10 mouse cellular contexts compared by ENCODE assay signal in genomic region chr12:42972766-42973165, GRCm38 (mm10).
DNase-seq lines count a peak whose midpoint lies in the region; ATAC-seq and TF ChIP-seq lines count a peak whose summit lies in the region.
"Had no signal": no experiment of that assay in that cellular context is flagged by ENCODE, and none has a peak within 500 bp of the region (broad histone marks: within the 10 kb centered on the region; RNA-seq: fewer than 3 reads in every experiment).

No protein-coding gene starts in this region.

- no peak for ATAC-seq in intestine, embryonic 14.5 days (replicated peaks; ENCODE audit: low FRiP score, low TSS enrichment, low read depth)
- no peak for ATAC-seq in intestine, embryonic 16.5 days
- ATAC-seq in limb, embryonic 14.5 days (ENCODE audit: low FRiP score, low read depth) = peak; percentile 47; the same call in 1 of the 2 replicates
- ATAC-seq in inflammation-experienced regulatory T-cells, adult 6 months = no peak

- 63% methylated on average over 4 of the region's 4 CpGs for WGBS in intestine, embryonic 14.5 days
- WGBS in intestine, embryonic 16.5 days = 54% methylated on average over 4 of the region's 4 CpGs
- WGBS in limb, embryonic 14.5 days = 61% methylated on average over 4 of the region's 4 CpGs

- H3K27ac ChIP-seq in intestine, embryonic 14.5 days (ENCODE audit: low read depth) = no peak overlapping the region
- no peak overlapping the region for H3K27ac ChIP-seq in intestine, embryonic 16.5 days (ENCODE audit: low read length)
- H3K27ac ChIP-seq in ES-Bruce4 (ENCODE audit: insufficient read depth, low read length) = no peak overlapping the region
- no peak overlapping the region for H3K27ac ChIP-seq in limb, embryonic 14.5 days (replicated peaks; ENCODE audit: low read depth, low read length)
- H3K27ac ChIP-seq: embryonic facial prominence, embryonic 15.5 days; hindbrain, embryonic 12.5 days; macrophage had no signal

- no peaks in the 10 kb centered on the region for H3K27me3 ChIP-seq in intestine, embryonic 14.5 days (replicated peaks; ENCODE audit: control insufficient read depth, insufficient read depth, low read length)
- H3K27me3 ChIP-seq in intestine, embryonic 16.5 days (replicated peaks; ENCODE audit: control insufficient read depth, insufficient read depth, low read length) = no peaks in the 10 kb centered on the region
- H3K27me3 ChIP-seq in ES-Bruce4 (ENCODE audit: control insufficient read depth, insufficient read depth, low read length, poor library complexity, severe bottlenecking) = no peaks in the 10 kb centered on the region
- no peaks in the 10 kb centered on the region for H3K27me3 ChIP-seq in limb, embryonic 14.5 days (ENCODE audit: control insufficient read depth, insufficient read depth, low read length)
- H3K27me3 ChIP-seq: embryonic facial prominence, embryonic 15.5 days; hindbrain, embryonic 12.5 days had no signal

- TF ChIP-seq EP300 in ES-Bruce4 (IDR thresholded peaks at IDR 0.05; ENCODE audit: insufficient read depth, low read depth, low read length) = peak; percentile 60; the same call in 1 of the 2 replicates

- peak; percentile 20 for TF ChIP-seq CTCF in ES-Bruce4 (IDR thresholded peaks at IDR 0.05; ENCODE audit: low read depth, low read length)

- peak; percentile 84 for DNase-seq in intestine, embryonic 14.5 days (ENCODE audit: low spot score)
- peak; percentile 79 for DNase-seq in adrenal gland, postnatal 10 days
- peak; percentile 22 for DNase-seq in limb, embryonic 14.5 days (ENCODE audit: low spot score)
- no peak for DNase-seq in left cerebral cortex, postnatal 25 days (ENCODE audit: low spot score in 2 of 2)

- TF ChIP-seq POLR2A in ES-Bruce4 (IDR thresholded peaks at IDR 0.05; ENCODE audit: insufficient read depth, low read length) = no peak
- TF ChIP-seq POLR2A in limb, embryonic 14.5 days (IDR thresholded peaks at IDR 0.05; ENCODE audit: borderline replicate concordance, extremely low read depth, insufficient read depth, insufficient read length) = no peak

- no peak overlapping the region for H3K4me3 ChIP-seq in intestine, embryonic 14.5 days (ENCODE audit: low read depth, low read length)
- no peak overlapping the region for H3K4me3 ChIP-seq in intestine, embryonic 16.5 days (ENCODE audit: low read length)
- no peak overlapping the region for H3K4me3 ChIP-seq in ES-Bruce4 (ENCODE audit: low read depth, low read length)
- no peak overlapping the region for H3K4me3 ChIP-seq in limb, embryonic 14.5 days (replicated peaks; ENCODE audit: low read length)
- H3K4me3 ChIP-seq: embryonic facial prominence, embryonic 15.5 days; hindbrain, embryonic 12.5 days had no signal

- H3K4me1 ChIP-seq in intestine, embryonic 14.5 days (replicated peaks; ENCODE audit: control insufficient read depth, insufficient read depth, low read length) = no peaks in the 10 kb centered on the region
- H3K4me1 ChIP-seq in intestine, embryonic 16.5 days (ENCODE audit: control insufficient read depth, insufficient read depth, low read length) = no peaks in the 10 kb centered on the region
- no peaks in the 10 kb centered on the region for H3K4me1 ChIP-seq in ES-Bruce4 (ENCODE audit: control insufficient read depth, insufficient read depth, low read length)
- no peaks in the 10 kb centered on the region for H3K4me1 ChIP-seq in limb, embryonic 14.5 days (ENCODE audit: control insufficient read depth, insufficient read depth, low read length)
- H3K4me1 ChIP-seq: embryonic facial prominence, embryonic 15.5 days; hindbrain, embryonic 12.5 days had no signal

- H3K36me3 ChIP-seq in intestine, embryonic 14.5 days (ENCODE audit: control insufficient read depth, insufficient read depth, low read length) = no peaks in the 10 kb centered on the region
- no peaks in the 10 kb centered on the region for H3K36me3 ChIP-seq in intestine, embryonic 16.5 days (ENCODE audit: control insufficient read depth, insufficient read depth, low read length)
- no peaks in the 10 kb centered on the region for H3K36me3 ChIP-seq in ES-Bruce4 (ENCODE audit: control insufficient read depth, insufficient read depth, low read length, poor library complexity, severe bottlenecking)
- no peaks in the 10 kb centered on the region for H3K36me3 ChIP-seq in limb, embryonic 14.5 days (ENCODE audit: control insufficient read depth, insufficient read depth, low read length)
- H3K36me3 ChIP-seq: embryonic facial prominence, embryonic 15.5 days; hindbrain, embryonic 12.5 days had no signal

- H3K9ac ChIP-seq in intestine, embryonic 14.5 days (ENCODE audit: low read length) = no peak overlapping the region
- H3K9ac ChIP-seq in intestine, embryonic 16.5 days (ENCODE audit: low read depth, low read length) = no peak overlapping the region
- no peak overlapping the region for H3K9ac ChIP-seq in ES-Bruce4 (ENCODE audit: low read depth, poor library complexity, severe bottlenecking)
- no peak overlapping the region for H3K9ac ChIP-seq in limb, embryonic 14.5 days (ENCODE audit: low read depth, low read length, severe bottlenecking)
- H3K9ac ChIP-seq: embryonic facial prominence, embryonic 15.5 days; hindbrain, embryonic 12.5 days had no signal

- no peak overlapping the region for H3K4me2 ChIP-seq in intestine, embryonic 14.5 days (ENCODE audit: low read length)
- H3K4me2 ChIP-seq in intestine, embryonic 16.5 days (ENCODE audit: low read depth, low read length) = no peak overlapping the region
- H3K4me2 ChIP-seq in limb, embryonic 14.5 days (replicated peaks; ENCODE audit: low read depth, low read length, severe bottlenecking) = no peak overlapping the region
- H3K4me2 ChIP-seq: embryonic facial prominence, embryonic 15.5 days; hindbrain, embryonic 12.5 days had no signal

- no peaks in the 10 kb centered on the region for H3K9me3 ChIP-seq in intestine, embryonic 14.5 days (ENCODE audit: control insufficient read depth, low read length)
- H3K9me3 ChIP-seq in intestine, embryonic 16.5 days (ENCODE audit: control insufficient read depth, low read length) = no peaks in the 10 kb centered on the region
- H3K9me3 ChIP-seq in ES-Bruce4 (replicated peaks; ENCODE audit: control insufficient read depth, insufficient read depth, low read length, poor library complexity, severe bottlenecking) = no peaks in the 10 kb centered on the region
- no peaks in the 10 kb centered on the region for H3K9me3 ChIP-seq in limb, embryonic 14.5 days (ENCODE audit: control insufficient read depth, low read length)
- H3K9me3 ChIP-seq: embryonic facial prominence, embryonic 15.5 days; hindbrain, embryonic 12.5 days had no signal

- intact Hi-C loops in left cerebral cortex, postnatal 25 days (cut with DNase I) = no loop called here

Comparison
In these comparisons a context has a peak if more than half of its experiments do, and no peak if none do; other contexts are left out.
1. DNase-seq: peak in intestine, embryonic 14.5 days (single experiment), adrenal gland, postnatal 10 days (single experiment) and limb, embryonic 14.5 days (single experiment); none in left cerebral cortex, postnatal 25 days (0 of 2).